Mouse (Mus musculus) midbrain, embryonic 16.5 days (tissue): ENCODE data around the gene Acox3. TPM values are rescaled to one million over a fixed set of nuclear protein-coding genes. Genes with fewer than 3 reads are reported as not detected.

Experiments used
- ATAC-seq: fragments of 200-750 bp; cut with Nextera tagmentation; 2 replicates; pipeline ENCODE4 v1.8.0; 2017; ENCODE audit warnings: moderate TSS enrichment
- H3K27ac ChIP-seq: fragments of 300-500 bp; sonication (generic); 2 replicates; pipeline ENCODE4 v1.5.1; 2014; ENCODE audit warnings: mild to moderate bottlenecking, low read length, mixed read lengths
- H3K27me3 ChIP-seq: fragments of 300-500 bp; sonication (generic); 2 replicates; pipeline ENCODE4 v1.6.1; 2014; ENCODE audit warnings: low read depth, low read length, mixed read lengths; ENCODE audit not compliant: control insufficient read depth, insufficient read depth
- H3K36me3 ChIP-seq: fragments of 300-500 bp; sonication (generic); 2 replicates; pipeline ENCODE4 v1.6.1; 2014; ENCODE audit warnings: mild to moderate bottlenecking, low read length, moderate library complexity, mixed read lengths; ENCODE audit not compliant: control insufficient read depth, insufficient read depth
- H3K4me1 ChIP-seq: fragments of 300-500 bp; sonication (generic); 2 replicates; pipeline ENCODE4 v1.6.1; 2014; ENCODE audit warnings: mild to moderate bottlenecking, low read length, mixed read lengths; ENCODE audit not compliant: control insufficient read depth, insufficient read depth
- H3K4me2 ChIP-seq: fragments of 300-500 bp; sonication (generic); 2 replicates; pipeline ENCODE4 v1.6.1; 2014; ENCODE audit warnings: mild to moderate bottlenecking, low read length, mixed read lengths
- H3K4me3 ChIP-seq: fragments of 300-500 bp; sonication (generic); 2 replicates; pipeline ENCODE4 v1.5.1; 2014; ENCODE audit warnings: low read depth, mild to moderate bottlenecking, low read length, moderate library complexity, mixed read lengths
- H3K9ac ChIP-seq: fragments of 300-500 bp; sonication (generic); 2 replicates; pipeline ENCODE4 v1.6.1; 2014; ENCODE audit warnings: low read depth, low read length, mixed read lengths
- H3K9me3 ChIP-seq: fragments of 300-500 bp; sonication (generic); replicated peaks from 2 replicates; pipeline ENCODE4 v1.6.1; 2014; ENCODE audit warnings: mild to moderate bottlenecking, low read length, mixed read lengths; ENCODE audit not compliant: control insufficient read depth, poor library complexity, severe bottlenecking
- WGBS: fragments of 180-500 bp; shearing (Covaris S2); extraction: QIAGEN DNeasy Blood & Tissue Kit; methylation state at CpG from one replicate; pipeline ENCODE4 v1.1.7; 2014; 5-methylcytosine and 5-hydroxymethylcytosine counted together
- polyA plus RNA-seq: library from polyadenylated mRNA; unstranded; fragments of >200 nt; fragmentation: Nextera tagmentation; extraction: Ambion mirVana; gene quantifications from 2 replicates; pipeline ENCODE4 v1.2.1, GENCODE M21; 2015

Gene Acox3
- polyA plus RNA-seq, 1 experiment from 2014 or later, result 14.2 TPM

- H3K4me2 ChIP-seq, result no peak overlapping the region
- H3K27ac ChIP-seq, result no peak overlapping the region
- no peaks in the 10 kb centered on the region for H3K27me3 ChIP-seq
- no peaks in the 10 kb centered on the region for H3K4me1 ChIP-seq
- H3K4me3 ChIP-seq, result no peak overlapping the region
- H3K9me3 ChIP-seq, result no peaks in the 10 kb centered on the region
- H3K36me3 ChIP-seq, result no peaks in the 10 kb centered on the region
- WGBS, result 68% methylated on average over 6 of the region's 6 CpGs
- no peak overlapping the region for H3K9ac ChIP-seq
- ATAC-seq, result no peak
Measured at GRCm38 (mm10) chr5:35661210-35661609, 78.4 kb downstream of the Acox3 start.

GRCm38 (mm10) chr5:35662021-35662545 is 79.2 kb downstream of the Acox3 start:
- Histone ChIP-seq H3K9me3 (no peaks in the 10 kb centered on the region), H3K27me3 (no peaks in the 10 kb centered on the region), H3K4me1 (no peaks in the 10 kb centered on the region), H3K9ac (no peak overlapping the region), H3K4me2 (no peak overlapping the region), H3K36me3 (no peaks in the 10 kb centered on the region), H3K27ac (no peak overlapping the region), H3K4me3 (no peak overlapping the region)
- ATAC-seq, result no peak
- 87% methylated on average over 9 of the region's 9 CpGs for WGBS

Other genes starting within 250 kb of the Acox3 start
- not detected in 2 replicates for gene Hmx1, start 193.9 kb upstream of the Acox3 start, polyA plus RNA-seq
- gene Cpz, start 57.3 kb upstream of the Acox3 start, polyA plus RNA-seq, result 0.75 and 1.5 TPM in 2 replicates
- 6.8 and 7.0 TPM in 2 replicates for gene Trmt44, start 8.0 kb upstream of the Acox3 start, polyA plus RNA-seq
- 15.1 and 15.7 TPM in 2 replicates for gene Htra3, start 96.7 kb downstream of the Acox3 start, polyA plus RNA-seq
- 1.8 and 3.2 TPM in 2 replicates for gene Sh3tc1, start 156.9 kb downstream of the Acox3 start, polyA plus RNA-seq
- gene Ablim2, start 174.8 kb downstream of the Acox3 start, polyA plus RNA-seq, result 29.4 and 36.2 TPM in 2 replicates